Mouse (Mus musculus) brain, embryonic 14.5 days (tissue): ENCODE measurements at regions not wholly inside any gene's neighbourhood (a gene's known extent, or its start where the extent isn't known, plus 50 kb on each side); places are given as distances from the start of the nearest gene placed in this dataset.

ENCODE experiments used
- CTCF ChIP-seq: fragments of 200-500 bp; IDR thresholded peaks from 2 replicates; pipeline ENCODE4 v1.5.1; 2012; ENCODE audit warnings: inconsistent platforms, mild to moderate bottlenecking, moderate library complexity, borderline replicate concordance; ENCODE audit not compliant: insufficient read depth, insufficient read length; ENCODE audit errors: extremely low read depth
- POLR2A ChIP-seq: fragments of 200-500 bp; IDR thresholded peaks from 2 replicates; pipeline ENCODE4 v1.6.1; 2012; ENCODE audit warnings: mild to moderate bottlenecking, inconsistent platforms, borderline replicate concordance; ENCODE audit not compliant: poor library complexity, insufficient read depth, insufficient read length, severe bottlenecking; ENCODE audit errors: extremely low read depth

DNA sequence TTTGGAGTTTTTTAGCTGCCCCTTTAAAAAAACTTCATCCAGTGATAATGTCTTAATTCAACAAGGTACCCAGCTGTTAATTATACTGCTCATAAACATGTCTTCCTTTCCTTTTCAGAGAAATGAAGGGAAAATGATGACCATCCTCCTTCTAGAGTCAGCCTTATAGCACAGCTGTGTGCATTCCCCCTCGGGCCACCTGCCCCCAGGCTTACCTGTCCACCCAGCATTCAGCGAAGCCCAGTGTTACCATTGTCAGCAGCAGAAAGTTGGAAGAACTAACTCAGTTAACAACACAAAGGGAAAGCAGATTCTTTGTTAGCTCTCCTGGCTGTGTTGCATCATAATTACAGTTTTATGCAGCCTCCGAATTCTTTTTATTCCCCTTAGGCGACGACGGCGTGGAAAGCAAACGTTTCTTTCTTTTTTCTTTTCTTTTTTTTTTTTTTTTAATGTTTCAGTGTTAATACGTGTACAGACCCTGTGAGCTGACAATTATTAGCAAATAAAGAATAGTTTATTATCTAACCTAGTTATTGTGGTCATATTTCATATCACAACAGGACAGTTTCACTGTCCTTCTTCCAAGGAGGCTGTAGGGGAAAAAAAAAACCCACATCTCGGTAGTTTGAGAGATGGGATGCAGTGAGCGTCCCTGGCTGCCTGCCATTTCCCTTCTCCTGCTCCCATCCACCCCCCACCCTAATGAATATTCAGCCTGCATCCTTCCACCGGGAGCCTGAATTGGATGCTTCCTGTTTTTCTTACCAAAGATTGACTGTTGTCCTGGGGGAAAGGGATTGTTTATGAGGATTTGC, 117.3 kb downstream of the Gm19410 start:
- TF ChIP-seq POLR2A (no peak), CTCF (no peak)
